Mouse (Mus musculus) inflammation-experienced regulatory T-cells (primary cell): Measurements from ENCODE around the gene Ctag2. TPM values are rescaled to one million over a fixed set of nuclear protein-coding genes. Genes with fewer than 3 reads are reported as not detected.

Experiments
- polyA plus RNA-seq, 2 experiments: library from polyadenylated mRNA; unstranded; fragments of 100-300 nt; shearing (Covaris generic); gene quantifications; one replicate each; pipeline ENCODE4 v1.2.1; 2017

Ctag2 gene
- polyA plus RNA-seq: not detected

DNA sequence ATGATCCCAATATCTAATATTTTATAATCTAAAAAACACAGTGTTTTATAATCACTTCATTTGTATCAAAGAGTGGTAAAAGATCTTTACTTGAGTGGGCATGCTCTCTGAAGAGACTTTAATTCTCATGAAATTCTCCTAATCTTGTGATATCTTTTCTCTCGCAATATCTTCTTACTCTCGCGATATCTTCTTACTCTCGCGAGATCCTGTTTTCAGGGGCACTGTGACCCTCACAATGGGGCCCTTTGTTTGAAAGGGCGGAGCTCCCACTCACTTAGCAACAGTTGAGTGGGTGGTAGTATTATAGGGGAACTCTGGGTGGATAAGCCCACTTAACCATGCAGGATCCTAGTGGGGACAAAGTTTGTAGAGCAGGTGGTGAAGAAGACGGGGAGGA, at the start of gene Ctag2:
Ctag2 (plus strand) TSS at position 301 of the 400 bp plus-strand sequence.

